Mouse (Mus musculus) kidney, postnatal 0 days (tissue): ENCODE measurements at regions not wholly inside any gene's neighbourhood (a gene's known extent, or its start where the extent isn't known, plus 50 kb on each side); places are given as distances from the start of the nearest gene placed in this dataset.

Source experiments
- ATAC-seq: fragments of 200-750 bp; cut with Nextera tagmentation; replicated peaks from 2 replicates; pipeline ENCODE4 v1.8.0; 2017; ENCODE audit warnings: low read depth, moderate number of reproducible peaks, moderate TSS enrichment, moderate library complexity; ENCODE audit not compliant: low FRiP score
- DNase-seq: peaks from one replicate; pipeline ENCODE4 v3.0.0-alpha.2; 2016; ENCODE audit warnings: low spot score
- H3K27ac ChIP-seq: fragments of 300-500 bp; sonication (generic); 2 replicates; pipeline ENCODE4 v1.5.1; 2014; ENCODE audit warnings: mild to moderate bottlenecking
- H3K27me3 ChIP-seq: fragments of 300-500 bp; sonication (generic); 2 replicates; pipeline ENCODE4 v1.6.1; 2014; ENCODE audit warnings: low read length, mixed read lengths; ENCODE audit not compliant: insufficient read depth
- H3K36me3 ChIP-seq: fragments of 300-500 bp; sonication (generic); 2 replicates; pipeline ENCODE4 v1.6.1; 2014; ENCODE audit warnings: low read length, mixed read lengths; ENCODE audit not compliant: insufficient read depth
- H3K4me1 ChIP-seq: fragments of 300-500 bp; sonication (generic); replicated peaks from 2 replicates; pipeline ENCODE4 v1.6.1; 2014; ENCODE audit warnings: antibody characterized with exemption, low read length, mixed read lengths; ENCODE audit not compliant: insufficient read depth
- H3K4me2 ChIP-seq: fragments of 300-500 bp; sonication (generic); 2 replicates; pipeline ENCODE4 v1.6.1; 2014; ENCODE audit warnings: mild to moderate bottlenecking, low read length, moderate library complexity, mixed read lengths
- H3K4me3 ChIP-seq: fragments of 300-500 bp; sonication (generic); replicated peaks from 2 replicates; pipeline ENCODE4 v1.5.1; 2014; ENCODE audit warnings: low read depth, low read length
- H3K9ac ChIP-seq: fragments of 300-500 bp; sonication (generic); 2 replicates; pipeline ENCODE4 v1.6.1; 2014; ENCODE audit warnings: low read depth, low read length
- H3K9me3 ChIP-seq: fragments of 300-500 bp; sonication (generic); replicated peaks from 2 replicates; pipeline ENCODE4 v1.6.1; 2016; ENCODE audit warnings: low read length, inconsistent platforms, mixed read lengths
- CTCF ChIP-seq: IDR thresholded peaks from 2 replicates; pipeline ENCODE4 v1.5.1; 2016; ENCODE audit warnings: antibody characterized with exemption, low read depth, mild to moderate bottlenecking, moderate library complexity
- WGBS: fragments of 180-500 bp; shearing (Covaris S2); extraction: QIAGEN DNeasy Blood & Tissue Kit; methylation state at CpG from one replicate; pipeline ENCODE4 v1.1.7; 2014; 5-methylcytosine and 5-hydroxymethylcytosine counted together

DNA sequence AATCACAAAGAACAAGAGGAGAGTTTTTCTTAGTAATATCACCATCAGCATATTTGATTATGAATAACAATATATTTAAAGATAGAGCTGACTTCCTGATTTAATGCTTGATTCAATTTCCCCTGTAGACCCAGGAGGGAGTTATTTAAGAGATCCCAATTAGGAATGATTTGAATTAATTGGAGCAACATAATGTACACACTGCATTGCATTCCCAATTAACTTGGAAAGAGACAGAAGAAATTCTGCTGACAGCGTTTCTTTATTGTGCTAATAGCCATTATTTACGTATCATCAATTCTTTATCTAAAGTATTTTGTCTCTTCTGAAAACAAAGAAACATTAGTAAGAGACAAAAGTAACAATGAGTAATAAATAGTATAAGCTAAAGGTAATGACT, 1491.2 kb upstream of the Cited2 start:
- H3K27ac ChIP-seq = no peak overlapping the region
- no peak overlapping the region for H3K9ac ChIP-seq
- no peak for DNase-seq
- no peak for TF ChIP-seq CTCF
- no peaks in the 10 kb centered on the region for H3K27me3 ChIP-seq
- no peaks in the 10 kb centered on the region for H3K36me3 ChIP-seq
- no peak for ATAC-seq
- H3K4me2 ChIP-seq = no peak overlapping the region
- no peaks in the 10 kb centered on the region for H3K9me3 ChIP-seq
- 93% methylated on average over 2 of the region's 2 CpGs for WGBS
- no peaks in the 10 kb centered on the region for H3K4me1 ChIP-seq
- no peak overlapping the region for H3K4me3 ChIP-seq

DNA sequence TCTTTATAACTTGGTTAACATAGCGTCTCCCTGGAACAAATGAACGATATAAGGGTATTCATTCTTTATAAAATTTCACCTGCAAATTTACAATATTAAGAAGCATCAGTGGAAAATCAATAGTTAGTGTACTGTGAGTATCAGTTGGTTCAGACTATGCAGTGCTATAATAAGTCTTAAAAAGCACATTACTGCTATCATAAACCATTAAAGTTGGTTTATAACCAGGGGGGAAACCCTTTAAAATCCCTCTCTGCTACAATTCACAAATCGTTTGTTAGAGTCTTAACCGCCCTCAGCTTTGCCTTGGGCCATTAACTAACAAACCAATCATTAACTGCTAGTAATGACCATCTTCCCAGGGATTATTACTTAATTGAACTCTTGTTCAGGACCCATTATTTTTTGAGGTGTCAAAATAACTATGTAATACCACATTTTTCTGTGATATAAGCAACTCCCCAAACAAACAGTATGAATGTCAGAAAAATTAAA, 1489.4 kb upstream of the Cited2 start:
- no peaks in the 10 kb centered on the region for H3K4me1 ChIP-seq
- no peaks in the 10 kb centered on the region for H3K27me3 ChIP-seq
- H3K9ac ChIP-seq = no peak overlapping the region
- 58% methylated on average over 4 of the region's 4 CpGs for WGBS
- H3K4me2 ChIP-seq = no peak overlapping the region
- no peaks in the 10 kb centered on the region for H3K9me3 ChIP-seq
- ATAC-seq (no peak), DNase-seq (no peak)
- H3K36me3 ChIP-seq = no peaks in the 10 kb centered on the region
- no peak for TF ChIP-seq CTCF
- no peak overlapping the region for H3K4me3 ChIP-seq
- no peak overlapping the region for H3K27ac ChIP-seq

DNA sequence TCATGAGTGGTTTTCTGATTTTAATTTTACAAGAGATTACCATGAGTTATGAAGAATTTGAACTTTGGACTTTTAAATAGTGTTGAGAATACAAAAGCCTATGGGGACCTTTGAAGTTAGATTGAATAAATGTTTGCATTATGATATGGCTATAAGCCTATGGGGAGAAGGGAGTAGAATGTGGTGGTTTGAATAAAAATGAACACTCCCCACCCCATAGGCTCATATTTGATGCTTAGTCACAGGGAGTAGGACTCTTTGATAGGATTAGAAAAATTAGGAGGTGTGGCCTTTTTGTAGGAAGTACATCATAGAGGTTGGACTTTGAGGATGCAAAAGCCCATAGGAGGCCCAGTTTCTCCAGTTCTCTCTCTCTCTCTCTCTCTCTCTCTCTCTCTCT, 1466.7 kb upstream of the Cited2 start:
- Histone ChIP-seq H3K27me3 (no peaks in the 10 kb centered on the region), H3K36me3 (no peaks in the 10 kb centered on the region), H3K4me2 (no peak overlapping the region), H3K9ac (no peak overlapping the region), H3K4me3 (no peak overlapping the region), H3K9me3 (no peaks in the 10 kb centered on the region), H3K4me1 (no peaks in the 10 kb centered on the region), H3K27ac (no peak overlapping the region)
- TF ChIP-seq CTCF = no peak
- DNase-seq = no peak
- no peak for ATAC-seq

DNA sequence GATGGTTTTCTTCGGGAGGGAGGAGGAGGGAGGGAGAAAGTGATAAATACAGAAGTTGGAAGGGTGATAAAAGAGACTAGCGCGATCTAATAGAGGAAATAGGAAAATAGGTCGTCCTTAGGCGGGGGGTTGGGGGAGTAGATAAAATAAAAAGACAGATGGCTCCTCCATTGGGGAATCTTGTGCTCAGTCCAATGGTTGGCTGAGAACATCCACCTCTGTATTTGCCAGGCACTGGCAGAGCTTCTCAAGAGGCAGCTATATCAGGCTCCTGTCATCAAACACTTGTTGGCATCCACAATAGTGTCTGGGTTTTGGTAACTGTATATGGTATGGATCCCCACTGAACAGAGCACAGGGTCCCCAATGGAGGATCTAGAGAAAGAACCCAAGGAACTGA, 1450.2 kb upstream of the Cited2 start:
- Histone ChIP-seq H3K9me3 (no peaks in the 10 kb centered on the region), H3K4me2 (no peak overlapping the region), H3K27ac (no peak overlapping the region), H3K36me3 (no peaks in the 10 kb centered on the region), H3K4me3 (no peak overlapping the region), H3K4me1 (no peaks in the 10 kb centered on the region), H3K9ac (no peak overlapping the region), H3K27me3 (no peaks in the 10 kb centered on the region)
- WGBS = 87% methylated on average over 5 of the region's 5 CpGs
- ATAC-seq (no peak), DNase-seq (no peak)
- no peak for TF ChIP-seq CTCF

DNA sequence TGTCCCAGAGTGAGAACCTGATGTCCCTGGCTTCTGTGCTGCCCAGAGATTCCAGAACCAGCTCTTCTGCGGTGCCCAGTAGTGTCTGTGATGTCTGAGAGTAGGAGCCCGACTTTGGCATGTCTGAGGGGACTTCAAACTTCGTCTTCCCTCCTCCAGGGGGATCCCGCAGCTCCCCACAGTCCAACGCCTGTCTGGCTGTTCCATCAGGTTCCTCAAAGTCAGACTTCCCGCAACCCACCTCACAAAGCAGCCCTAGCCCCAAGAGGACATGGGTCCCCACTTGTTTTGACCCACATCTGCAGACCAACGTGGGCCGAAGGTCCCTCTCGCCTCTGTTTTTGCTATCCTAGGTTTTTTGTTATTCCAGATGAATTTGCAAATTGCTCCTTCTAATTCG, 1406.0 kb upstream of the Cited2 start:
- no peak for TF ChIP-seq CTCF

DNA sequence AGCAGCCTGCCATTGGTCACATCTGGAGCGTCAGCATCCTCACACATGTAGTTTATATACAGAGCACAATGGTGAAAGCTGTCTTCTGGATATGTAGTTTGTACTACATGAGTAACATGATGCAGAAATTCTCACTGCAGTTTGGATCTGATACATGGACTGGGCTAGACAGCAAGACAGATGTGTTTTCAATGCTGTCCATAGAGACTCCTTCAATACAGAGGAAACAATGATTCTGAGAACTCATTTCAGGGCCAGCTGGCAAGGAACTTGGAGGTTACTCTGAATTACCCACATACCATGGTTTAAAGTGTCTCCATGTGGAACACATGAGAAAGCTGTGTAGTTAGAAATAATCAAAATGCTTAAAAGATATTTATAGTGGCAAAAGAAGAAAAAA, 1385.5 kb upstream of the Cited2 start:
- Histone ChIP-seq H3K27me3 (no peaks in the 10 kb centered on the region), H3K27ac (no peak overlapping the region), H3K4me1 (no peaks in the 10 kb centered on the region), H3K4me3 (no peak overlapping the region), H3K4me2 (no peak overlapping the region), H3K9ac (no peak overlapping the region), H3K9me3 (no peaks in the 10 kb centered on the region), H3K36me3 (no peaks in the 10 kb centered on the region)
- ATAC-seq (no peak), DNase-seq (no peak)
- 95% methylated on average over 1 of the region's 1 CpGs for WGBS
- no peak for TF ChIP-seq CTCF

More for the DNA sequence above, 1406.0 kb upstream of the Cited2 start:
- H3K27ac ChIP-seq = no peak overlapping the region
- no peaks in the 10 kb centered on the region for H3K36me3 ChIP-seq
- H3K4me1 ChIP-seq = no peaks in the 10 kb centered on the region
- ATAC-seq = no peak
- H3K4me3 ChIP-seq = no peak overlapping the region
- no peak overlapping the region for H3K4me2 ChIP-seq
- no peak for DNase-seq
- H3K9ac ChIP-seq = no peak overlapping the region
- no peaks in the 10 kb centered on the region for H3K27me3 ChIP-seq
- H3K9me3 ChIP-seq = no peaks in the 10 kb centered on the region
- WGBS = 89% methylated on average over 10 of the region's 10 CpGs

DNA sequence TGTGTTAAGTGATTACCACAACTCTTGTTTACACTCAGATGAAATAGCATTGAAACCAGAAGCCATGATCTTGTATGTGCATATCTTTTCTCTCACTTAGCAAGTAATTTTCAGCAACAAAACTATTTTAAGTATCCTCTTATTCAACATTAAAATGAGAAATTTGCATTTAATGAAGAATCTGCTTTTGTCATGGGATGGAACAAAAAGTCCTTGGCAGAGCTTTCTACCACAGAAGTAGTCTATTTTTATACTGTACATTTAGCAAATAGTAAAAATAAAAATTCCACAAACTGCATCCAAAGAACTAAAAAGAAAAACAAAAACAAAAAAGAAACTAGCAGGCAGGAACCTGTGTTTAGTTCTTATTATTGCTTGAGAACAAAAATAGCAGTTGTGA, 1381.5 kb upstream of the Cited2 start:
- no peaks in the 10 kb centered on the region for H3K27me3 ChIP-seq
- H3K9ac ChIP-seq = no peak overlapping the region
- DNase-seq = peak; percentile 16
- no peaks in the 10 kb centered on the region for H3K9me3 ChIP-seq
- H3K4me1 ChIP-seq = no peaks in the 10 kb centered on the region
- no peak for ATAC-seq
- no peak overlapping the region for H3K4me3 ChIP-seq
- TF ChIP-seq CTCF = no peak
- no peak overlapping the region for H3K27ac ChIP-seq
- H3K36me3 ChIP-seq = no peaks in the 10 kb centered on the region
- H3K4me2 ChIP-seq = no peak overlapping the region
